Mouse (Mus musculus) MEL (cell line): ENCODE results near the gene Efna5.

Source experiments
- CTCF ChIP-seq, 3 experiments: IDR thresholded peaks in 2 of 3; conservative IDR thresholded peaks in 1 of 3; 2 replicates each; pipeline ENCODE4 v1.5.1; 2011 to 2012; ENCODE audit warnings: low read length in 3 of 3, low read depth in 2 of 3, mild to moderate bottlenecking in 2 of 3, improper control_type of control experiment in 1 of 3, inconsistent platforms in 1 of 3, mixed read lengths in 1 of 3, moderate library complexity in 1 of 3; ENCODE audit not compliant: control insufficient read depth in 1 of 3, insufficient read depth in 1 of 3, poor library complexity in 1 of 3, severe bottlenecking in 1 of 3
- E2F4 ChIP-seq: IDR thresholded peaks from 2 replicates; pipeline ENCODE4 v1.6.1; 2011; ENCODE audit warnings: low read depth, low read length, improper control_type of control experiment, borderline replicate concordance
- EP300 ChIP-seq, 2 experiments: IDR thresholded peaks; 2 replicates each; pipeline ENCODE4 v1.6.1; 2011; ENCODE audit warnings: improper control_type of control experiment in 2 of 2, low read length in 2 of 2, low read depth in 1 of 2, mild to moderate bottlenecking in 1 of 2
- GATA1 ChIP-seq: IDR thresholded peaks from 2 replicates; pipeline ENCODE4 v1.6.1; 2011; ENCODE audit warnings: low read depth, low read length, improper control_type of control experiment
- MAX ChIP-seq: IDR thresholded peaks from 2 replicates; pipeline ENCODE4 v1.6.1; 2011; ENCODE audit warnings: low read length, improper control_type of control experiment
- MYC ChIP-seq: IDR thresholded peaks from 2 replicates; pipeline ENCODE4 v1.6.1; 2011; ENCODE audit warnings: low read depth, mild to moderate bottlenecking, low read length, improper control_type of control experiment, moderate library complexity
- POLR2A ChIP-seq, 2 experiments: IDR thresholded peaks; 2 replicates each; pipeline ENCODE4 v1.6.1; 2011 to 2012; ENCODE audit warnings: low read length in 2 of 2, mild to moderate bottlenecking in 2 of 2, control low read depth in 1 of 2, improper control_type of control experiment in 1 of 2, low read depth in 1 of 2, moderate library complexity in 1 of 2; ENCODE audit not compliant: control insufficient read depth in 1 of 2, insufficient read depth in 1 of 2, poor library complexity in 1 of 2
- POLR2AphosphoS5 ChIP-seq: IDR thresholded peaks from 2 replicates; pipeline ENCODE4 v1.6.1; 2012; ENCODE audit warnings: low read depth, borderline replicate concordance, mild to moderate bottlenecking, inconsistent platforms, low read length, moderate library complexity, mixed read lengths
- SMC3 ChIP-seq: IDR thresholded peaks from 2 replicates; pipeline ENCODE4 v1.6.1; 2011; ENCODE audit warnings: low read depth, low read length, improper control_type of control experiment
- TAL1 ChIP-seq: IDR thresholded peaks from 2 replicates; pipeline ENCODE4 v1.6.1; 2012; ENCODE audit warnings: mild to moderate bottlenecking, inconsistent platforms, low read length, moderate library complexity, mixed read lengths
- USF2 ChIP-seq, 2 experiments: IDR thresholded peaks; 2 replicates each; pipeline ENCODE4 v1.6.1; 2011 to 2012; ENCODE audit warnings: improper control_type of control experiment in 2 of 2, low read length in 2 of 2, borderline replicate concordance in 1 of 2, inconsistent platforms in 1 of 2, low read depth in 1 of 2, mild to moderate bottlenecking in 1 of 2; ENCODE audit not compliant: insufficient read depth in 1 of 2

GRCm38 (mm10) chr17:62836598-62837106, 44.5 kb downstream of the Efna5 start:
- TF ChIP-seq SMC3, result no peak
- TF ChIP-seq E2F4, result no peak
- TF ChIP-seq CTCF (IDR thresholded peaks at IDR 0.05 in 2 of 3, conservative IDR thresholded peaks at IDR 0.05 in 1 of 3; ENCODE audit: control insufficient read depth in 1 of 3, insufficient read depth in 1 of 3, low read depth in 2 of 3, low read length in 3 of 3, poor library complexity in 1 of 3, severe bottlenecking in 1 of 3), result no peak
- TF ChIP-seq EP300 (IDR thresholded peaks at IDR 0.05; ENCODE audit: low read depth in 1 of 2, low read length in 2 of 2), result no peak
- TF ChIP-seq POLR2A (IDR thresholded peaks at IDR 0.05; ENCODE audit: control insufficient read depth in 1 of 2, insufficient read depth in 1 of 2, low read depth in 1 of 2, low read length in 2 of 2, poor library complexity in 1 of 2), result no peak
- no peak for TF ChIP-seq POLR2AphosphoS5
- no peak for TF ChIP-seq GATA1
- no peak for TF ChIP-seq MYC
- no peak for TF ChIP-seq TAL1
- TF ChIP-seq MAX, result no peak
- no peak for TF ChIP-seq USF2 (IDR thresholded peaks at IDR 0.05; ENCODE audit: borderline replicate concordance in 1 of 2, insufficient read depth in 1 of 2, low read depth in 1 of 2, low read length in 2 of 2)
